Mouse (Mus musculus) hindlimb bud, embryonic 11.5 days (tissue): ENCODE results near the gene 4933427D14Rik.
"Not testable (repeated sequence)": the region's sequence is repeated elsewhere in the genome, so short reads cannot be mapped to it uniquely, and the experiment has no call there.

ENCODE experiments used
- DNase-seq: peaks from one replicate; pipeline ENCODE4 v3.0.0-alpha.2; 2012; ENCODE audit warnings: low read depth, low spot score; ENCODE audit errors: extremely low spot score

4933427D14Rik gene

GRCm38 (mm10) chr11:72205256-72205655 is 2.0 kb downstream of the 4933427D14Rik start:
- DNase-seq, result no peak

- no peak for DNase-seq
These were observed 3.8 kb downstream of the 4933427D14Rik start for GRCm38 (mm10) chr11:72203440-72203839.

DNA sequence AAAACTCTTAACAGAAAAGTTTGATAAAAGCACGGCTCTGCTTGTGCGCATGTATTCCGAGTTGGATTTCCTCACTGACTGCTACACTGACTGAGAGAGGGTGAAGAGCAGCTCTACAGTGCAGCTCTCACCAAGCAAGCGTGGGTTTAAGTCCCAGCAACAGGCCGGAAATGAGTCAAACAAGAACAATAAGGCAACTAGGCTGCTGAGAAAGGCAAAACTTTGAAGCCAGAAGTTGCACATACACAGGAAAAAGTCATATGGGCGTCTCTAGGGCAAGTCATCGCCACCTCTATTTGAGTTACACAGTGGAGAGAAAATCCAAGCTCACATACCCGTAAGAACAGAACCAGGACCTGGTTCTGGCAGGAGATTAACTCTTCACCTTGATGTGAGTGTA is 10.8 kb downstream of the 4933427D14Rik start:
- DNase-seq, result no peak

- no peak for DNase-seq
These were observed 13.0 kb downstream of the 4933427D14Rik start for GRCm38 (mm10) chr11:72194259-72194658.

GRCm38 (mm10) chr11:72190857-72191256 is 16.4 kb downstream of the 4933427D14Rik start:
- DNase-seq, result no peak

DNA sequence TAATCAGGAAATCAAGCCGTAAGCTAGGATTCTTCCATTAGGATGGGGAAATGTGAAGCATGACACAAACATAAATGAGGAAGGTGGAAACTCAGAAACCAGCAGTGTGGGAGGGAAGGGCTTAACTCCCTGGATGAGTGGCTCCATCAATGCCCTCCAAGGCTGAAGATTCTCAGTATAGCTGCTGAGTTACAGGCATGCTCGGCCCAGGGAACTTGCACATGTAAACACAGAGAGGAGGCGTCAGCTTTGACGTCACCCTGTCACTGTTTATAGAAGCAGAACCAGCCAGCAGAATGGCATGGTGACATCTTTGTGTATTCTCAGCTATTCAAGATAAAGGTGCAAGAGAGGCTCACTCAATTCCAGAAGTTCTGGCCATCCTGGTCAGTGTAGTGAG is 23.0 kb downstream of the 4933427D14Rik start:
- no peak for DNase-seq

- DNase-seq, result no peak
These were observed 26.1 kb downstream of the 4933427D14Rik start for GRCm38 (mm10) chr11:72181136-72181535.

GRCm38 (mm10) chr11:72180556-72180955 is 26.7 kb downstream of the 4933427D14Rik start:
- no peak for DNase-seq

DNA sequence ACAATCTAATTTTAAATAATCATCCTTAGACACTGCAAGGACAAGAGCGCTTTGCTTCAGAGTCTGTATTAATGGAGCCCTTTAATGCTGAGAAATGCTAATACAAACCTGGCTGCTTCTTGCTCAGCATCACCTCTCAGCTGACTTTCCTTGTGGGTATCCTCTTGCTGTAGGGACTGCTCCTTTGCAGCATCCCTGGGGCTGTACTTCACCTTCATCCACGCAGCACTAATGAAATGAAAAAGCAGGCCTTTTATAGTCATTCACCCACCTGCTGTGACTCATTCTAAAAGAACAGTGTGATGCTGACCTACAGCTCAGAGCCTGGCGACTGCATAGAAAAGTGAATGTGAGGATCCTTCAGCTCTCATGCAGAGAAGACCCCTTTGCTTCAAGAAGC is 30.7 kb downstream of the 4933427D14Rik start:
- no peak for DNase-seq

GRCm38 (mm10) chr11:72175966-72176365 is 31.3 kb downstream of the 4933427D14Rik start:
- no peak for DNase-seq

- no peak for DNase-seq
These were observed 32.5 kb downstream of the 4933427D14Rik start for GRCm38 (mm10) chr11:72174721-72175120.

- DNase-seq, result no peak
These were observed 33.8 kb downstream of the 4933427D14Rik start for GRCm38 (mm10) chr11:72173506-72173905.

GRCm38 (mm10) chr11:72171906-72172305 is 35.4 kb downstream of the 4933427D14Rik start:
- not testable (repeated sequence) for DNase-seq

GRCm38 (mm10) chr11:72169871-72170270 is 37.4 kb downstream of the 4933427D14Rik start:
- no peak for DNase-seq

DNA sequence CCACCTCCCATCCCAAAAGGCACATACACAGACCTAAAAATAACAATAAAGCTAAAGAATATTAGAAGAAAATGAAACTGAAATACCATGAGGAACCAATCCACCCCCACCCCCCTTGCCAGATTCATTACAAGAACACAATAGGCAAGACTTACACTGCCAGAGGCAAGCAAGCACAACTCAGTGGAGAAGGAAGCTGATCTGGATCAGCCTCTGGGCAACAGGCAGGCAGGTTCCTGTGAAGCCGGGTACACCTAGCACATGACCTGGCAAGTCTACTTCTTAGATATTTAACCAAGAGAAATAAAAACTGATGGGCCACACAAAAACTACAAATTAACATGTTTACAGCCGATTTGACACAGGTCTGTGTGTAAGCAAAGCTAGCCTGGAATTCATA is 44.1 kb downstream of the 4933427D14Rik start:
- no peak for DNase-seq

DNA sequence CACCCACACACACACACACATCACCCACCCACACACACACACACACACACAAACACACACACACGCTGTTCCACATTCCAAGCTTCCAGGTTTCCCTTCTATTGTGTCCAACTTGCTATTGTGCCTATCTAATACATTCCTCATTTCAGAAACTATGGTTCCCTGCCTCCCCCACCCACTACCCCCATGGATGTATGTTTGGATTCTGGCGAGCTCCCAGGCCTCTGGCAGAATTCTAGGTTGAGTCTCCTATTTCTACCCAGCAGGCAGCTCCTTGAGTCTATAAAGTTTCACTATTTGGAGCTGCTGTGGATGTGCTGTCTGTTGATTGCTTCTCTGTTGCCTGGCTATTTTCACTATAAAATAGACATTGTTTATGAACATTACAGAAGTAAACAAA is 50.6 kb downstream of the 4933427D14Rik start:
- DNase-seq, result no peak

- no peak for DNase-seq
These were observed 51.3 kb downstream of the 4933427D14Rik start for GRCm38 (mm10) chr11:72155981-72156428.

- no peak for DNase-seq
These were observed 51.9 kb downstream of the 4933427D14Rik start for GRCm38 (mm10) chr11:72155186-72155980.

- no peak for DNase-seq
These were observed 54.0 kb downstream of the 4933427D14Rik start for GRCm38 (mm10) chr11:72153122-72153862.

DNA sequence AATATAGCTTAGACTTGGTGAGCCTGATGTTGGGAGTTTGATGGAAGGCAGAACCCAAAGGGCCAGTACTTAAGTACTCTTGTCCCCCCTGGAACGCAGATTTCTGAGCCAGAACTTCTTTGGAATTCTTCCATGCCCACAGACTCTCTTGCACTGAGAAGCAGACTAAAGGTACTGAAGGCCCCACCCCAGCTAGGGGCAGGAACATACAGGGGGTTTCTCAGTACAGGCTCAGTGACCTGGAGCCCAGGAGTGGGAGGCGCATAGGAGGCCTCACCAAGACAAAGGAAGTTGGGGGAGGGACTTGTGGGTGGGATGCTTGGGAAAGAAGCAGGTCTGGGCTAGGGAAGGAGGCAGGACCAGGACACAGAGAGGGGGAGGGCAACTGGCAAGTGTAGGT is 56.1 kb downstream of the 4933427D14Rik start:
- no peak for DNase-seq

GRCm38 (mm10) chr11:72147910-72148309 is 59.3 kb downstream of the 4933427D14Rik start:
- DNase-seq, result no peak

- DNase-seq, result no peak
These were observed 61.4 kb downstream of the 4933427D14Rik start for GRCm38 (mm10) chr11:72145877-72146248.
